Mouse (Mus musculus) MEL (cell line): Measurements from ENCODE around the gene Oasl1. TPM values are rescaled to one million over a fixed set of nuclear protein-coding genes. Genes with fewer than 3 reads are reported as not detected.
"Not testable (repeated sequence)": the region's sequence is repeated elsewhere in the genome, so short reads cannot be mapped to it uniquely, and the experiment has no call there.

Experiments used
- DNase-seq: peaks from one replicate; pipeline ENCODE4 v3.0.0; 2011; ENCODE audit warnings: low read depth, low spot score
- H3K27ac ChIP-seq: 2 replicates; pipeline ENCODE4 v1.5.1; 2012; ENCODE audit warnings: low read depth, mild to moderate bottlenecking, control low read depth, low read length, moderate library complexity; ENCODE audit not compliant: control insufficient read depth
- H3K27me3 ChIP-seq, 2 experiments: fragments of 150-350 bp in 1 of 2; sonication (generic) in 1 of 2; 2 replicates each; pipeline ENCODE4 v1.6.1; 2012; ENCODE audit warnings: low read length in 2 of 2, mild to moderate bottlenecking in 2 of 2, improper control_type of control experiment in 1 of 2, moderate library complexity in 1 of 2; ENCODE audit not compliant: insufficient read depth in 2 of 2, control insufficient read depth in 1 of 2
- H3K36me3 ChIP-seq, 2 experiments: 2 replicates each; pipeline ENCODE4 v1.6.1; 2012 to 2014; ENCODE audit warnings: low read length in 2 of 2, improper control_type of control experiment in 1 of 2, inconsistent platforms in 1 of 2, mild to moderate bottlenecking in 1 of 2; ENCODE audit not compliant: insufficient read depth in 2 of 2, control insufficient read depth in 1 of 2
- H3K4me1 ChIP-seq, 2 experiments: fragments of 150-350 bp in 1 of 2; sonication (generic) in 1 of 2; 2 replicates each; pipeline ENCODE4 v1.6.1; 2012; ENCODE audit warnings: low read length in 2 of 2, improper control_type of control experiment in 1 of 2, mild to moderate bottlenecking in 1 of 2; ENCODE audit not compliant: insufficient read depth in 2 of 2, control insufficient read depth in 1 of 2
- H3K4me3 ChIP-seq, 2 experiments: fragments of 150-350 bp in 1 of 2; sonication (generic) in 1 of 2; 2 replicates each; pipeline ENCODE4 v1.5.1; 2012; ENCODE audit warnings: low read depth in 2 of 2, low read length in 2 of 2, mild to moderate bottlenecking in 2 of 2, moderate library complexity in 2 of 2, control low read depth in 1 of 2, improper control_type of control experiment in 1 of 2; ENCODE audit not compliant: control insufficient read depth in 1 of 2, insufficient read depth in 1 of 2
- H3K79me2 ChIP-seq: 2 replicates; pipeline ENCODE4 v1.6.1; 2012; ENCODE audit warnings: mild to moderate bottlenecking, low read length, moderate library complexity; ENCODE audit not compliant: control insufficient read depth, poor library complexity, insufficient read depth
- H3K9ac ChIP-seq: 2 replicates; pipeline ENCODE4 v1.6.1; 2012; ENCODE audit warnings: low read depth, mild to moderate bottlenecking, control low read depth, low read length, moderate library complexity; ENCODE audit not compliant: control insufficient read depth, poor library complexity, severe bottlenecking
- H3K9me3 ChIP-seq: fragments of 150-350 bp; sonication (generic); replicated peaks from 2 replicates; pipeline ENCODE4 v1.6.1; 2012; ENCODE audit warnings: mild to moderate bottlenecking, low read length, improper control_type of control experiment, moderate library complexity; ENCODE audit not compliant: insufficient read depth
- BHLHE40 ChIP-seq: IDR thresholded peaks from 2 replicates; pipeline ENCODE4 v1.6.1; 2012; ENCODE audit warnings: low read depth, mild to moderate bottlenecking, inconsistent platforms, low read length, improper control_type of control experiment, borderline replicate concordance
- CHD2 ChIP-seq: IDR thresholded peaks from 2 replicates; pipeline ENCODE4 v1.6.1; 2011; ENCODE audit warnings: low read length, improper control_type of control experiment
- E2F4 ChIP-seq: IDR thresholded peaks from 2 replicates; pipeline ENCODE4 v1.6.1; 2011; ENCODE audit warnings: low read depth, low read length, improper control_type of control experiment, borderline replicate concordance
- EP300 ChIP-seq, 2 experiments: IDR thresholded peaks; 2 replicates each; pipeline ENCODE4 v1.6.1; 2011; ENCODE audit warnings: improper control_type of control experiment in 2 of 2, low read length in 2 of 2, low read depth in 1 of 2, mild to moderate bottlenecking in 1 of 2
- GABPA ChIP-seq: IDR thresholded peaks from 2 replicates; pipeline ENCODE4 v1.6.1; 2012; ENCODE audit warnings: low read depth, mild to moderate bottlenecking, inconsistent platforms, low read length, improper control_type of control experiment, moderate library complexity
- GATA1 ChIP-seq: IDR thresholded peaks from 2 replicates; pipeline ENCODE4 v1.6.1; 2011; ENCODE audit warnings: low read depth, low read length, improper control_type of control experiment
- HCFC1 ChIP-seq: IDR thresholded peaks from 2 replicates; pipeline ENCODE4 v1.6.1; 2012; ENCODE audit warnings: low read depth, mild to moderate bottlenecking, inconsistent platforms, low read length, improper control_type of control experiment, moderate library complexity
- KAT2A ChIP-seq: conservative IDR thresholded peaks from 2 replicates; pipeline ENCODE4 v1.6.1; 2012; ENCODE audit warnings: low read depth, low read length, improper control_type of control experiment, inconsistent platforms
- MAFK ChIP-seq: IDR thresholded peaks from 2 replicates; pipeline ENCODE4 v1.6.1; 2011; ENCODE audit warnings: low read depth, mild to moderate bottlenecking, low read length, improper control_type of control experiment, borderline replicate concordance
- MAZ ChIP-seq: IDR thresholded peaks from 2 replicates; pipeline ENCODE4 v1.6.1; 2012; ENCODE audit warnings: low read depth, mild to moderate bottlenecking, inconsistent platforms, low read length, improper control_type of control experiment
- MEF2A ChIP-seq: IDR thresholded peaks from 2 replicates; pipeline ENCODE4 v1.6.1; 2014; ENCODE audit warnings: low read depth, mild to moderate bottlenecking, inconsistent platforms, low read length, improper control_type of control experiment; ENCODE audit not compliant: poor library complexity, insufficient replicate concordance, severe bottlenecking; ENCODE audit errors: extremely low read depth
- MYB ChIP-seq: IDR thresholded peaks from 2 replicates; pipeline ENCODE4 v1.6.1; 2011; ENCODE audit warnings: mild to moderate bottlenecking, low read depth, low read length, improper control_type of control experiment
- MYC ChIP-seq: IDR thresholded peaks from 2 replicates; pipeline ENCODE4 v1.6.1; 2011; ENCODE audit warnings: low read depth, mild to moderate bottlenecking, low read length, improper control_type of control experiment, moderate library complexity
- POLR2AphosphoS2 ChIP-seq: IDR thresholded peaks from 2 replicates; pipeline ENCODE4 v1.6.1; 2011; ENCODE audit warnings: low read length, improper control_type of control experiment
- POLR2AphosphoS5 ChIP-seq: IDR thresholded peaks from 2 replicates; pipeline ENCODE4 v1.6.1; 2012; ENCODE audit warnings: low read depth, borderline replicate concordance, mild to moderate bottlenecking, inconsistent platforms, low read length, moderate library complexity, mixed read lengths
- SMC3 ChIP-seq: IDR thresholded peaks from 2 replicates; pipeline ENCODE4 v1.6.1; 2011; ENCODE audit warnings: low read depth, low read length, improper control_type of control experiment
- TAL1 ChIP-seq: IDR thresholded peaks from 2 replicates; pipeline ENCODE4 v1.6.1; 2012; ENCODE audit warnings: mild to moderate bottlenecking, inconsistent platforms, low read length, moderate library complexity, mixed read lengths
- TBP ChIP-seq: IDR thresholded peaks from 2 replicates; pipeline ENCODE4 v1.8.0; 2011; ENCODE audit warnings: low read depth, low read length, improper control_type of control experiment
- TCF12 ChIP-seq: IDR thresholded peaks from 2 replicates; pipeline ENCODE4 v1.6.1; 2014; ENCODE audit warnings: low read depth, mild to moderate bottlenecking, inconsistent platforms, low read length, improper control_type of control experiment, moderate library complexity
- USF1 ChIP-seq: IDR thresholded peaks from 2 replicates; pipeline ENCODE4 v1.6.1; 2014; ENCODE audit warnings: low read depth, mild to moderate bottlenecking, inconsistent platforms, low read length, improper control_type of control experiment, moderate library complexity
- ZMIZ1 ChIP-seq: IDR thresholded peaks from 2 replicates; pipeline ENCODE4 v1.6.1; 2012; ENCODE audit warnings: low read depth, mild to moderate bottlenecking, inconsistent platforms, low read length, improper control_type of control experiment, moderate library complexity
- polyA plus RNA-seq, 2 experiments: library from polyadenylated mRNA; stranded (reverse) in 1 of 2; unstranded in 1 of 2; fragments of >175 nt in 1 of 2; fragments of >200 nt in 1 of 2; gene quantifications; 2 replicates each; pipeline versions ENCODE4 v1.2.1 to v1.2.4; 2012; ENCODE audit warnings: low replicate concordance in 2 of 2, low read depth in 1 of 2; ENCODE audit not compliant: insufficient read length in 2 of 2, insufficient read depth in 1 of 2, missing spikeins in 1 of 2
- total RNA-seq: library from RNA; depleted of rRNA; stranded (reverse); fragments of 300-350 nt; gene quantifications from 2 replicates; pipeline ENCODE4 v1.2.3, GENCODE M21; 2012

Gene Oasl1
- total and polyA plus RNA-seq, 3 experiments, result 8.2 to 33.3 TPM; not detected in 1

- DNase-seq, result no peak
- H3K27me3 ChIP-seq, result no peaks in the 10 kb centered on the region
- TF ChIP-seq BHLHE40 (no peak), USF1 (peak; percentile 68), MAFK (no peak), HCFC1 (peak; percentile 73)
- no peak overlapping the region for H3K9ac ChIP-seq
- no peak overlapping the region for H3K27ac ChIP-seq
- no peaks in the 10 kb centered on the region for H3K9me3 ChIP-seq
- no peaks in the 10 kb centered on the region for H3K36me3 ChIP-seq
- H3K4me3 ChIP-seq, result no peak overlapping the region
- H3K79me2 ChIP-seq, result no peaks in the 10 kb centered on the region
- peaks cover 0 to 16% of the 10 kb centered on the region in 2 experiments; a peak in 1 of 4 replicates for H3K4me1 ChIP-seq
Measured at GRCm38 (mm10) chr5:114915854-114916253, 7.2 kb upstream of the Oasl1 start.

- no peak overlapping the region for H3K4me3 ChIP-seq
- no peaks in the 10 kb centered on the region for H3K9me3 ChIP-seq
- H3K9ac ChIP-seq, result no peak overlapping the region
- H3K4me1 ChIP-seq, result peaks cover 0 to 17% of the 10 kb centered on the region in 2 experiments; a peak in 1 of 4 replicates
- no peak overlapping the region for H3K27ac ChIP-seq
- TF ChIP-seq SMC3 (no peak), MEF2A (no peak), MAZ (no peak), TAL1 (no peak), E2F4 (no peak), POLR2AphosphoS5 (no peak), ZMIZ1 (no peak), MYB (no peak), EP300 (IDR thresholded peaks at IDR 0.05; ENCODE audit: low read depth in 1 of 2, low read length in 2 of 2) (no peak), KAT2A (no peak), POLR2AphosphoS2 (no peak), GATA1 (no peak), GABPA (no peak), TBP (no peak), TCF12 (no peak), MYC (no peak), CHD2 (no peak)
- no peaks in the 10 kb centered on the region for H3K36me3 ChIP-seq
- H3K79me2 ChIP-seq, result no peaks in the 10 kb centered on the region; the same call in 1 of the 2 replicates
- no peaks in the 10 kb centered on the region for H3K27me3 ChIP-seq
- DNase-seq, result no peak
Measured at GRCm38 (mm10) chr5:114916777-114917176, 6.3 kb upstream of the Oasl1 start.

- not testable (repeated sequence) for H3K79me2 ChIP-seq, H3K4me3 ChIP-seq, H3K36me3 ChIP-seq, H3K9me3 ChIP-seq, DNase-seq, H3K27me3 ChIP-seq, H3K27ac ChIP-seq, H3K9ac ChIP-seq
- H3K4me1 ChIP-seq, result peaks cover 0 to 17% of the 10 kb centered on the region in 2 experiments; a peak in 1 of 4 replicates
Measured at GRCm38 (mm10) chr5:114917357-114917756, 5.7 kb upstream of the Oasl1 start.
